Mouse (Mus musculus): ENCODE results near the gene Ptprn2.

The Ptprn2 gene

DNA sequence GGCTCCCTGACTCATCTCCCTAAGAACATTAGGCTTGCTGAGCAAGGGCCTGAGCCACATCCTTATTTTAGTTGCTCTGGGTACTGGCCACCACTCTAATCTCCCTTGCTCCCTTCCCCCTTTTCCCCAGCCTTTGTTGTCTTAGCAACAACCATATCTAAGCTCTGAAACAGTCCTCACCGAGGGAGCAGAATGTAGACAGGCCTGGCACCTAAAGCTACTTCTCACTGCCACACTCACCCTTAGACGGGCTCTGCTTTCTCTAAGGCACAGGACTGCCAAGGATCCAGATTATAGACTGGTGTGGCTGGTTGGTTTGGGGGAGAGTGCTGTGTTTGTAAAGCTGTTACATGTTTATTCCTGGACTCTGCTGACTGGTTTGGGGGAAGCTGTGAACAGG, 594.2 kb downstream of the Ptprn2 start:
- DNase-seq, result no peak

DNA sequence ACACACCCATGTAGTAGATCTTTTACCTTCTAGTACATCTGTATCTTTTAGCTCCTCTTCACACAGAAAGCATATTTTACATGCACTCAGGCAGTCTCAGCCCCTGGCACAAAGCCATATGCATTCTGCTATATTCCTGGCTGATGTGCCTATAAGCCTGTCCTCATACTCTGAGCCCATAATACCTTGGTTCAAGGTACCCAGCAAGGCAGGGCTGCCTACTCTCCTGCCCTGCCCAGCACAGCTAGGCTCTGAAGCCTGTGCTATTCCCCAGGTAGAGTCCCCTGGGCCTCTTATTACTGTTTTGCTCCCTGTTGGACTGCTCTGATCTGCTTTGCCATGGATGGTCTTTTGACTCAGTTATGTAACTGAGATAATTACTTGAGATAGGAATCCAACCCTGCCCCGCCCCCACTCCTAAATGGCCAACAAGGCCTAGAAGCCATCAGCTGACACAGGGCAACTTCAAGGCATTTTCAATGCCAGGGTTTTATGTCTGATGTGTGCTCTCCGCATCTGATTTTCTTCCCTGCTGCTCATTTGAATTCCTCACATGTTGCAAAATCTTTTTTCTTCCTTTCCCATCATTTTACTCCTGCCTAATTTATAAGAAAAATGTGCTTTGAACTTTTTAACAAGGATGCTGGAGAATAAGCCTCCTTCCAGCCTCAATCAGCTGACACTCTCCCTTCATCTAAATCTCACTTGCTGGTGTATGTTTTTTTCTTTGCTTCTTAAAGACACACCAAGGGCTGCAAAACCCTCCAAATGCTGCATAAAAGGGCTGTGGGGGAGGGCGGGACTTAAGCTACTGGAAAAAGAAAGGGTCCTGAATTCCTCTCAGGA, 598.6 kb downstream of the Ptprn2 start:
- no peak for DNase-seq

DNA sequence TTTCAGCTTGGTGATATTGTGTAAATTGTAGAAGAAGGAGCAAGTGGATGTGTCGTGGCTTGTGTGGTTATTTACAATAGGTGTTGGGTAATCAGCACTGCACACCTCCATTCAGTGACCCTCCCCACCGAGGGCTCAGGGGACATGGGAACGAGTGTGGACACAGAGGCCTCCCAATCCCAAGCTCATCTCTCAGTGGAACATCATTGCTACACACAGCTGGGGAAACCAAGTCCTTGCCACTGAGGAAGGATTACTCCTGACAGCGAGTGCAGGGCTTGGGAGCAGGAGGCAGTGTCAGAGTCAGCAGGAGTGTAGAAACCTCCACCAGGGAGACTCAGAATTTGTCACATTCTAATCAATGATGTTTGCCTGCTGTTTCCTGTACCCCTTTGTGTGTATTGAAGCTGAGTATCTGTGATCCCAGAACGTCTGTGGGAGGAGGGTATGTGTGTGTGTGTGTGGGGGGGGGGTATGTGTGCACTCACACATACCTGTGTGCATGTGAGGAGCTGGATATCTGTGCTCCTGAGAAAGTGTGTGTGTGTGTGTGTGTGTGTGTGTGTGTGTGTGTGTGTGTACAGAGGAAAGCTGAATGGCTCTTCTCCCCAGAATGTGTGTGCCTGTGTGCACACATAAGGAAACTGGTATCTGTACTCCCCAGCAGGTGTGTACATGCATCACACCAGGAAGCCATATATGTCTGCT, 599.3 kb downstream of the Ptprn2 start:
- DNase-seq, result no peak

DNA sequence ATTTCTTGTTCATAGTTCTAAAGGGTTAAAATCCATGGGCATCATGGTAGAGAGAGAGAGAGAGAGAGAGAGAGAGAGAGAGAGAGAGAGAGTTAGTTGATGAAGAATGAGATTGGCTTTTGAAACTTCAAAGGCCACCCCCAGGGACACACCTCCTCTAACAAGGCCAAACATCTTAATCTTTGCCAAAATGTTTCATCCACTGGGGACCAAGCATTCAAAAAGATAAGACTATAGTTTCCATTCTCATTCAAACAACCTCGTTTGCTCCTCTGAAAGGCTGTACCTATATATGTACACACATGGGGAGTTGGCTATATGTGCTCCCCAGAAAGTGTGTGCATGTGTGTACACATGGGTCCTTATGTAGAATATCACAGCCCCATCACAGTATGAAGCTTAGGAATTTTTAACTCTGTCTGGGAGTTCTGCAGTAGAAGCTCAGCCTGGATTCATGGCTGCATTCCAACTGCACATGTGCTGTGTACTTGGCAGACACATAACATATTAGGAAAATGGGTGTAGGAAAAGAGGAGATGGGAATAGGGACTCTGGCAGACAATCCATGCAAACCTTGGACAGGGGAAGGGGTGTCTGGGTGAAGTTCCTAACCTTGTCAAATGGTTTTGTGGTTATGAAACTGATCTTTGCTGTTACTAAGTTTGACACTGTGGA, 600.3 kb downstream of the Ptprn2 start:
- no peak for DNase-seq

DNA sequence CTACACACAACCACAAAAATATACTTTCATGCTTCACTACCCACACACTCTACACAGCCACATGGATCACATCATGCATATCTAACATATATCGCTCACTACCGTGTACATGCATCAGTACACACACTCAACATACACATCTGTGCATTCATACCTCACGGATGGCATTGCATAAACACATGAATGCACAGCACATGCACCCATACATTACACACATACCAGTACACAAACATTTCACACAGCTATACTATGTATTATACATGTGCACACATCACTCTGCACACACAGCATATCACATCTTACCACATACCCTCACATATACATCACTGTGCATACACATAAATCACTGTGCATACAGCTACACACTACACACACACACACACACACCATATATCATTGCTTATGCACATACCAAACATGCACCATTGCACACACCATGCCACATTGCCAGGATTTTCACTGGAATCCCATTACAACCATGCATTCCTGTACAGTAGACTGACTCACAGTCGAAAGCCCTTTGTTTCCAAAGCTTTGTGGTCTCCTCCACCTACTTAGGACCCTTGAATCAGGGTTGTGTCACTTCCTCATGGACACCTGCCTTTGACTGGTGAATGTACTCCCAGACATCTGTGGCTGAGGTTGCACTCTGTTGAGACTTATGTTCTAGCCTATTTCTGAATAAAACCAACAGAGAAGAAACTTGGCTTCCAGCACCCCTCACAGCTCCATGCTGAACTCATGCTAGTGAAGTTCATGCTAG, 607.0 kb downstream of the Ptprn2 start:
- no peak for DNase-seq

DNA sequence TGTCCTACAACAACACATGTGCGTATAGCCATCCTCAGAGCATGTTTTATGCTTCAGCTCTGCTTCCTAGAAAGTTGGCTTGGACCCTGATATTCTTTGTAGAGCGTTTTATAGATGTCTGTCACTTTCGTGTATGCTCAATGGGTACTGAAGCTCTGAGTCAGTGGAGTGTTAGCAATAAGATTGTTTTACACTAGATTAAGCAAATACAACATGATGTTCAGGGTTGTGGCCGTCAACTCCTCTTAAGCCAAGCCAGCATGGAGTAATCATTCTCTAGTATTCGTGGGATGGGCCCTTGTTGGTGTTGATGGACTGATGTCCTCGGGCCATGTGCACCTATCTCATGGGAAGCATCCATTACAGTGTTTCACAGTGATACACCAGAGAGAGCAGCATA, 610.4 kb downstream of the Ptprn2 start:
- DNase-seq, result no peak

DNA sequence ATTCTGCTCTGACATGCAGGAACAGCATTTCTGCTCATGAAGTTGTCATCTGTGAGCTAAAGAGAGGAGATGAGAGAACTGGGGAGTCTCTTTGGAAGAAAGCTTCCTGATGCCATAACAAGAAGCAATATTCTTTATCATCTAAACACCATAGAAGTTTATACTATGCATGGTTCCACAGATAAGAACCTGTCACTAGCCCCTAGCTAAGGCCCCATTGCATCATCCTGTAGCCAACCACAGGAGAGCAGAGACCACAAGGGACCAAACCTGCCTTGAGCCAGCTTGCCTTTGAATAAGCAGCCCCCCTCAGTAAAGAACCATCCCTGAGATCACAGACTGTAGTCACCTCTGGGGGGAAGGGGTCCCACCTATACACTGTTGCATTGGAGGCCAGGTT, 612.8 kb downstream of the Ptprn2 start:
- no peak for DNase-seq

DNA sequence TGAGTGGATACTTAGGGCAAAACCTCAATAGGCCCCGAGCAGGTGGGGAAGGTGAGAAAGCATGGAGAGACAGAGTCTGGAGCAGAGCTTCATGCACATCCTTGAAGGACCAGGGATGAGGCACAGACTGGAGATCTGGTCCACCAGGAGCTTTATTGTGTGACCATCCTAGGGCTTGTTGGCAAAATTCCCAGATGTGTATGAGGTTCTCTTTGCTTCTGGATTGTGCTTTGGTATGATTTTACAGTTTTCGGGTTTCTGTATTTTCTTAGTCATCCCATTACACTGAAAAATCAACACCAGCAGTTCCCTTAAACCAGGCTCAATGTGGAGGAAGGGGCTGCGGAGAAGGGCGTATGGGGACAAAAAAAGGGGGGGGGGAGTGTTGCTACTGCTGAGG, 621.2 kb downstream of the Ptprn2 start:
- no peak for DNase-seq

DNA sequence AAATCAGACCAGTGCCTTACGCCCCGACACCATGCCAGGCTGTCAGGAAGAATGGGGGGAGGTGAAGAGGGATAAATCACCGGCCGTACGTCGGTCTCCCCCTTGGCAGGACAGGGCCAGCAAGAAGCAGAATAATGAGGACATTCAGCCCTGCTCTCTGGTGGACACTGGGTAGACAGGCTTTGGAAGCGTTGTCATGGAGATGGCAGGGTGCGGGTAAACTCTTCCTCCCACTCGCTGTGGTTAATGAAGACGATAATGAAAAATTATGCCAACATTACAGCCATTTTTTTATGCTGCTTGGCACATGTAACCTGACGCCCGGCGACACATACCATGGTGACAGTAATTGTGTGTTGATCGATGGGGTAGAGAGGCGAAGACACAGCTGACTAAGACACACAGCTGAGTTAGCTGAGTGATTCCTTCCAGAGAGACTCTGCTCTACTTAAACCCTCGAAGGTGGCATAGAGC, 621.7 kb downstream of the Ptprn2 start:
- DNase-seq, result no peak

DNA sequence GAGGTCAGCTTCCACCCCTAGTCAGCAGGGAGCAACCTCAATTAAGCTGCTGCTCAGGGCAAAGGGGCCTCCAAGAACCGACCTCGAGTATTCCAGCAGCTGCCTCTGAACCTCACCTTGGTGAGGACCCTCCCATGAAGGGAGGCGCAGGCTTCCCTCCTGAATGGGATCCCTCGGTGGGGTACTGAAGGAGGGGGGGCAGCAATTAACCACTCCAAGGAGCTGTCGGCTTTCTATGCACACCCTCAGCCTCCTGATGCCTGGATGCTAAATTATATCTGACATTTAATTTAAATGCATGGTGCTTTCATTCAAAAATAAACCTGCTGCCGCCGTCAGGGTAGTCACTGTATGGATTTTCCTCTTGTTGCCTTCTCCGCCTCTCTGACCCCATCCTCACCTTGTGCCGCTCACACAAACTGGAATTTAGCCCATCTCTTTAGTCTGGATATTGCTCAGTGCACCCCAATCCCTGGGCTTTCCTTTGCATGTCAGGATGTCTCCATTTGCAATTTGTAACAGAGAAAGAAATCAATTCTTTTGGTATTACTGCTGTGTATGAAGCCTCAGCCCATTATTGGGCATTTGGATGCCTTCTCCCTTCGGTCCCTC, 629.8 kb downstream of the Ptprn2 start:
- DNase-seq, result no peak

DNA sequence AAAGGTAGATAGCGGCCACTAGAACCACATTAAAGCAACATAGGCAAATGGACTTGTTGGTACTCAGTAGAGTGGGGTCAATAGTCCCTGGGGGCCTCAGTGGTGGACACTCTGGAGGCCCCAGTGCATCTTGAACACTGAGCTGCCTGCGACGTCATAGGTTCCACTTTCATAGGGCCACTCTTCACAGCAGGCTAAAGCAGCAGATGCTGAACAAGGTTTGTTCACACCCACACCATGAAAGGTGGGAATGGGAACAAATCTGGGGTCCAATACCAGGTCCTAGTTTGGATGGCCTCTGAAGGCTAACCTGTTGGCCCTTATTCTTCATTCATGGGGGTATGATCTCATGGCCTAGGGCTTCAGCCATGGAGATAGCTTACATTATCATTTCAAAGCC, 641.6 kb downstream of the Ptprn2 start:
- no peak for DNase-seq

DNA sequence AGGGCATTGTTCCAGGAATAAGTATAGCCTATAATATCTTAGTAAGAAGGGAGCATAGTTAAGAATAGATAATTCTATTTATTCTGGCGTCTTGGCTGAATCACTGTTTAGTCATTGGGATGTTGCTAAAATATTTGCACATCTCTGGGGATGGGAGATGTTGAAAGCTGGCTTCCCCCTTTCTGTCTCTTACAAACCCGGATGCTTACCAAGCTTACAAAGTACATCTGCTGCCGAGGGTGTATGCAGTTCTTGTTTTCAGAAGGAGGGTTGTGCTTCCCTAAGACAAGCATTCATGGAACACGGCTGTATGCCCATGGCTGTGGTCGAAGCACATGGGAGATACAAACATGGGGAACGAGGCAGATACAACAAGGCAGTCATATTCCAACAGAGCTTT, 642.0 kb downstream of the Ptprn2 start:
- DNase-seq, result no peak

DNA sequence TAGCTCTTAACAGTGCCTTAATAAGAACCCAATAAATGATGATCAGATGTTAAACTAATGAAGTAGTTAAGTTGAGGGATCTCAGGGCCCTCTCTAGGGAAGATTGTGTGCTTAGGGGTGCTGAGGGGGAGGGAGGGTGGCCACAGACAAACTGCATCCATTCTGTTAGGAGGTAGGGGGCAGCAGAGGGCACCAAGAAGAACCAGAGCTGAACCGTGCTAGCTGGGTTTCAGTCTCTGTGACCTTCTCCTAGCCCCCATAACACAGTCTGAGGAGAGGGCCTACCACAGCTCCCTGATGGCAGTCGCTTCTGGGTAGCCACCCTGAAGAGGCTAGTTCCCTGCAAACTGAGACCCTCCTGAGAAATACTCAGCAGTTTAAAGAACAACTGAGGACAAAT, 646.6 kb downstream of the Ptprn2 start:
- peak in 1 of 2 experiments; percentile 7 for DNase-seq

DNA sequence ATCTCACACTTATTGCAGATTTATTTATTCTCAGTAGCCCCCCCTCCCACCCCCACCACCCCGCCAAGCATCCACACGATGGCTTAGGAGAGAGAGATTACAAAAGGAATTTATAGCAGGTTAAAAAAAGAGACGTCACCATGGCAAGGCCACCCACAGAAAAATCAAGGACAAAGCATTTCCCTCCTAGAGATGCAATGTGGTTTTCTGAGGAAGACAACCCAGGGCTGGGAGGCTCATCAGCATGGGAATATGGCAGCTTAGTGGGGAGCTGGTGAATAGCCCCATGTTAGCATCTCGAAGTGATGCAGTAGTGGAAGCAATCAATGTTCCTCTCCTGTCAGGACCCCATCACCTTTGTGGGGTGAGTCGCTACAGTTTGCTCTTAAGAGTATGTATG, 649.7 kb downstream of the Ptprn2 start:
- DNase-seq, result no peak

DNA sequence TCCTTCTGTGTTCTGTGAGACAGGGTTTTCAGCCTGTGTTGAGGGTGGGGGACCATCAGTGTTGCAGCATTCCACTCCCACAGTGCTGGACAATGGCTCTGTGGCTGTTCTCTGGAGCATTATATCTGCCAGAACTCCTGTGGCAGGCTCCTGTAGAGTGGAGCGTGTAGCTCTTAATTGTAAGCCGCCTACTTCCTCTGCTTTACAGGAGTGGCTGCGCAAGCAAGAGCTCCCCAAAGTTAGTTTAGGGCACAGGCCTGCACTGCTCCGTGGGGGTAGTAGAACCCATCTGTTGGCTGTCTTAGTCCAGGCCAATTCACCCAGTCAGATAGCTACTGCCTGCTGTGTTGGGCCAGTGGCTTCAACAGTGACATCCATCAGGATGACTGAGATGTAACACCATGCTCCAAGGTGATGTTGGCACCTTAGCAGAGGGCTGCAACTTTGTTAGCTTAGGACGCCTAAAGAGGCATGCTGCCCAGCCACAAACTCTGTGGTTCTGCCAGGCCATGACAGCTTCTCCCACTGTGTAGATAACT, 651.0 kb downstream of the Ptprn2 start:
- DNase-seq, result no peak

DNA sequence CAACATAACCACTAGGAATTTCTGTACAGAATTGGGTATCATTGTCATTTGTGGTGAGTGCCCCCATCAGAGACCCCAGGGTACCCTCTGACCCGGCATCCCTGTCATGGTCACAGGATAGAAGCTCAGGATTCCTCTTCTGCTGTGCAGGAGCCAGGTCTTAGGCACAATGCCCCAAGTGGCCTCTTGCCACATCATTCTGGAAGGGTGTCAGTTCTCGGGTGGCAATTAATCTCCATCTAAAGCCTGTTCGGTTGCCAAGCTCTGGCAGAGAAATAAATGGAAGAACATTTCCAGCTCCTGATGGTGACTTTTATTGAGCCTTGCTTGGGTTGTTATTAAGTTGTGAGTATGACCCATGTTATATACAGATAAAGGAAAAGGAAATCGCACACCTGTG, 655.4 kb downstream of the Ptprn2 start:
- no peak for DNase-seq

DNA sequence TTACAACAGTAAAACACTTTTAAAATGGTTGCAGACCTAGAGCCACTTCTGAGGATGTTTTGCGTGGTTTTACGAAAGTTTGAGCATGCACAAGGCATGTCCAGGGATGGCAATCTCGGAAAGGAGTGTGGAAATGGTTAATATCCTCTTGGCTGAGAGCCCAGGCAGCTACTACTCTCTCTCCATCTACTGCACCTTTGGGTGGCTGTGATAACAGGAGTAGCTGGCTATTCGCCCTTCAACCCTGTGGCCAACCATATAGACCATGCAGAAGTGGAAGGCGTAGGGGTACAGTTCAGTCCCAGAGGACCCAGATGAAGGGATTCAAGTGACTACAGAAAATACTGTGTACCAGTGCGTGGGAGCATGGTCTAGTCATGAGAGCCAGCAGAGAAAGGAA, 655.9 kb downstream of the Ptprn2 start:
- no peak for DNase-seq

DNA sequence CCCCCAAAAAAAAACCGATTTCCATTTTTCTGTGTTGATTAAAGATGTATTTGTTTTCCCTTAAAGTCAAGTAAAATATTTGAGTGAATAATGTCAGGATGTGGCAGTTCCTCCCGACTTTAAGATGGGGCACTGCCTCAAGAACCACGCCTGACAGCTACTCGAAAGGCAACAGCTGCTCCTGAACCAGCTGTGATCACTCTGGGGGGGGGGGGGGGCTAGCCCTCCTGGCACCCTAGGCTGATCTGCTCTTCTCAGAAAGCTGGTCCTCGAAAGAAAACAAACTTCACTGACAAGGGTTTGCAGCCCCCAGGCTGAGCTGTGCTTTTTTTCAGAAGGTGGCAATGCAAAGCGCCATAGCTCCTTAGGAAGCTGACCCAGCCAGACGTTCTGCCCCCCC, 663.7 kb downstream of the Ptprn2 start:
- no peak for DNase-seq

DNA sequence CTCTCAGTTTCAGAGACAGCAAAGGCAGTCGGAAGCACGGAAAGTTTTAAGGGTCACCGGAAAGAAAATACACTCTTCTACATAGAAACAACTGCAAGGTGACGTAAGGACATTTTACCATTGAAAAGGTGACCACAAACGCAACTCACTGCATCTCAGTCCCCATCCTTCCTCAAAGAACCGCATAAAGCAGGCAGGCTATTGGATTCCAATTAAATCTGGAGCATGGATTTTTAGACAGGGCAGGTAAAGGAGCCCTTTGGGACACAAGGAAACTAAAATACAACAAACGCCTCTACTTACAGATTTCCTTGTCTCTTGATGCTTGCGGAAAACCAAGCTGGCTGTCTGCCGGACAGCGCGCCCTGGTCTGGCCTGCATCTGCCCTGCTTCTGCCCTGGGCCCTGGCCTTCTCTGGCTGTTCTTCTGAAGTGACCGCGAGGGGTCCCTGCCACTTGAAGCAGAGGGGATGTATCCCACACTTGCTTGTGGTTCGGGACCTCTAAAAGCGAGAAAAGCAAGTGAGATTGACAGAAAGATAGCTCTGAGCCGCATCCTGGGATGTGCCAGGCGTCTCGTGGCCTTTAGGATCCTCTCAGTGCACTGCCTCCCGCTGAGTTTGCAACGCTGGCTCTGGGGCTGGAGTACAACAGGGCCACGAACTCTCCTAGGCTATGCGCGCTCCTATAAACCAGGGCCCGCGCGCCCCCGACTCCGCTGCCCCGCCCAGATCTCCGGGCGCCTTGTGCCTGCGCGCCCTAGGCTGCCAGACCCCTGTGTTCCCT, 665.3 kb downstream of the Ptprn2 start:
- no peak for DNase-seq

DNA sequence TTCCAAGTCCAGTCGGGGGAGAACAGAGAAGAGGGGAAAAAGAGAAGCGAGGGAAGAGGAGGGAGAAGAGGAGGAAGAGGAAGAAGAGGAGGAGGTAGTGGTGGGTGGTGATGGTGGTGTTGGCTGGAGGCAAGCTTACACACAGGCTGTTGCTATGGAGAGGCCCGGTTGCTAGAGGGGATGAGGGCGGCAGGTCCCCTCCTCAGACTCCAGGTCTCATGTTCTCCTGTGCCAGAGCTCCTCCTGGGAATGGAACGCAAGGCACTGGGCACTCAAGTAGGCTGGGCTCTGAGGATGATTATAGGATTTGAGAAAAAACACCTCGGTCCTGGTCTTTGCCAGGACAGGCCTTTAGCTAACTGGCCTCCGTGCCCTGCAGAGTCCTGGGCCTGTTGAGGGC, 666.1 kb downstream of the Ptprn2 start:
- no peak for DNase-seq

DNA sequence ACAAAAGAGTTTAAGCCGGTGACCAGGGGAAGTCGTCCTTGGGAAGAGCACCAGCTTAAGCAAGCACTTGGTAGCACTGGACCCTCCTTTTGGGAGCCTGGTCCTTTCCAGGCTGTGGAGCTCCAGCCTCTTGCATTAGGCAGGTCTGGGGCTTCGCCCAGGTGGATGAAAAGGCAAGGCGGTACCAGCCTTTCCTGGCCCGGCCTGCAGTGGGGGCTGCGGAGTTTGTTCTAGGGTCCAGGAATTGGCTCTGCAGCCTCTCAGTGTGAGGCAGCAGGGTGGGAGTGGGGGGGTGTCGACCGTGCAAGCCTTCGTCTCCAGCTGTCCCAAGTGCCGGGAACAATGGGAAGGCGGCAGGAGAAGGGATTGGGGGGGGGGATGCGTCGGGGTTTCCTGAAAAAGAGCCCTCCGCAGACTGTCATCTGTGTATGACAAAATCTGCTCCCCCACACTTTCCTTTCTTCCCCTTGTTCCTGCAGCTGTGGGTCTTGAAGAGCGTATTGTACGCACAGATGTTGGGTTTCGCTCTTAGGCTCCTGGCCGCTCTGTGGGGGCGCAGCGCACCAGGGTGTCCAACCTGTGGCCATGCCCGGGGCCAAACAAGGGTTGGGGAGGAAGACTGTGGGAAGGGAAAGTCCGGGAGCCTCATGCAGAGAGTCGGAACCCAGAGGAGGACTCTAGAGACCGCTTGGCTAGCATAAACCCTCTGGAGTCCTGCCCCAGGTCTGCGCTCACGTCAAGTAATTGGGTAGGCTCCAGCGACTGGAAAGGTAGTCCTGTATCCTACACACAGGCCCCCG, 667.0 kb downstream of the Ptprn2 start:
- no peak for DNase-seq

Measured in B cell, adult 2 months (primary cell).